Mouse (Mus musculus) heart, embryonic 14.5 days (tissue): ENCODE results near the gene Klrg1. TPM values are rescaled to one million over a fixed set of nuclear protein-coding genes. Genes with fewer than 3 reads are reported as not detected.

Experiments
- ATAC-seq: fragments of 200-750 bp; cut with Nextera tagmentation; 2 replicates; pipeline ENCODE4 v1.8.0; 2017; ENCODE audit warnings: low read depth, moderate TSS enrichment; ENCODE audit not compliant: insufficient number of reproducible peaks, insufficient read depth, low FRiP score
- H3K27ac ChIP-seq, 2 experiments: fragments of 200-500 bp in 1 of 2; fragments of 300-500 bp in 1 of 2; sonication (generic) in 1 of 2; replicated peaks in 1 of 2; 2 replicates each; pipeline ENCODE4 v1.5.1; 2012 to 2014; ENCODE audit warnings: low read depth in 2 of 2, low read length in 2 of 2, control low read depth in 1 of 2, mild to moderate bottlenecking in 1 of 2, mixed read lengths in 1 of 2; ENCODE audit not compliant: control insufficient read depth in 1 of 2, insufficient read depth in 1 of 2
- H3K27me3 ChIP-seq: fragments of 300-500 bp; sonication (generic); 2 replicates; pipeline ENCODE4 v1.6.1; 2014; ENCODE audit warnings: mild to moderate bottlenecking, low read length, control low read depth; ENCODE audit not compliant: control insufficient read depth, insufficient read depth
- H3K36me3 ChIP-seq: fragments of 300-500 bp; sonication (generic); 2 replicates; pipeline ENCODE4 v1.6.1; 2014; ENCODE audit warnings: mild to moderate bottlenecking, control low read depth, low read length, mixed read lengths; ENCODE audit not compliant: control insufficient read depth, insufficient read depth
- H3K4me1 ChIP-seq, 2 experiments: fragments of 200-500 bp in 1 of 2; fragments of 300-500 bp in 1 of 2; sonication (generic) in 1 of 2; 2 replicates each; pipeline ENCODE4 v1.6.1; 2012 to 2014; ENCODE audit warnings: low read length in 2 of 2, control low read depth in 1 of 2, mixed read lengths in 1 of 2; ENCODE audit not compliant: control insufficient read depth in 2 of 2, insufficient read depth in 2 of 2
- H3K4me2 ChIP-seq: fragments of 300-500 bp; sonication (generic); 2 replicates; pipeline ENCODE4 v1.6.1; 2014; ENCODE audit warnings: mild to moderate bottlenecking, low read length
- H3K4me3 ChIP-seq, 2 experiments: fragments of 200-500 bp in 1 of 2; fragments of 300-500 bp in 1 of 2; sonication (generic) in 1 of 2; 2 replicates each; pipeline ENCODE4 v1.5.1; 2012 to 2014; ENCODE audit warnings: low read length in 2 of 2, mild to moderate bottlenecking in 2 of 2, control low read depth in 1 of 2, low read depth in 1 of 2, moderate library complexity in 1 of 2; ENCODE audit not compliant: control insufficient read depth in 1 of 2, insufficient read depth in 1 of 2
- H3K9ac ChIP-seq: fragments of 300-500 bp; sonication (generic); 2 replicates; pipeline ENCODE4 v1.6.1; 2014; ENCODE audit warnings: mild to moderate bottlenecking, low read length
- H3K9me3 ChIP-seq: fragments of 300-500 bp; sonication (generic); 2 replicates; pipeline ENCODE4 v1.6.1; 2016; ENCODE audit warnings: low read length, control low read depth; ENCODE audit not compliant: control insufficient read depth
- WGBS: fragments of 180-500 bp; shearing (Covaris S2); extraction: QIAGEN DNeasy Blood & Tissue Kit; methylation state at CpG from one replicate; pipeline ENCODE4 v1.1.7; 2014; 5-methylcytosine and 5-hydroxymethylcytosine counted together
- polyA plus RNA-seq: library from polyadenylated mRNA; unstranded; fragments of >200 nt; fragmentation: Nextera tagmentation; extraction: Ambion mirVana; gene quantifications from 2 replicates; pipeline ENCODE4 v1.2.1, GENCODE M21; 2014

Gene Klrg1
- polyA plus RNA-seq, 1 experiment from 2014 or later, result not detected

- no peak overlapping the region for H3K4me3 ChIP-seq
Measured at GRCm38 (mm10) chr6:122298223-122298609, 15.5 kb upstream of the Klrg1 start.

GRCm38 (mm10) chr6:122297279-122298222 lies 14.9 kb upstream of the Klrg1 start:
- peak overlapping the region; percentile 86 for H3K4me2 ChIP-seq
- H3K9ac ChIP-seq, result peak overlapping the region; percentile 71
- ATAC-seq, result peak; percentile 39; the same call in 1 of the 2 replicates
- H3K27ac ChIP-seq, result peak overlapping the region in 1 of 2 experiments; percentile 28; a peak in 1 of 4 replicates
- no peaks in the 10 kb centered on the region for H3K36me3 ChIP-seq
- 7% methylated on average over 25 of the region's 25 CpGs for WGBS
- H3K27me3 ChIP-seq, result no peaks in the 10 kb centered on the region
- H3K4me3 ChIP-seq, result peak overlapping the region; percentile 54 to 60
- peaks cover 2 to 8% of the 10 kb centered on the region in 2 experiments; a peak in 1 of 4 replicates for H3K4me1 ChIP-seq
- no peaks in the 10 kb centered on the region for H3K9me3 ChIP-seq

More at GRCm38 (mm10) chr6:122298223-122298609, 15.5 kb upstream of the Klrg1 start:
- Histone ChIP-seq H3K27me3 (no peaks in the 10 kb centered on the region), H3K9me3 (no peaks in the 10 kb centered on the region), H3K9ac (no peak overlapping the region), H3K27ac (no peak overlapping the region), H3K4me2 (no peak overlapping the region), H3K4me1 (peaks cover 2 to 8% of the 10 kb centered on the region in 2 experiments; a peak in 1 of 4 replicates), H3K36me3 (no peaks in the 10 kb centered on the region)
- WGBS, result 55% methylated on average over 3 of the region's 4 CpGs
- ATAC-seq, result no peak

GRCm38 (mm10) chr6:122296918-122297278 lies 14.2 kb upstream of the Klrg1 start:
- Histone ChIP-seq H3K4me3 (peak overlapping the region; percentile 54 to 60), H3K36me3 (no peaks in the 10 kb centered on the region), H3K9me3 (no peaks in the 10 kb centered on the region), H3K9ac (peak overlapping the region; percentile 71), H3K4me2 (peak overlapping the region; percentile 86), H3K27ac (peak overlapping the region in 1 of 2 experiments; percentile 28; a peak in 1 of 4 replicates), H3K4me1 (peaks cover 2 to 8% of the 10 kb centered on the region in 2 experiments; a peak in 1 of 4 replicates), H3K27me3 (no peaks in the 10 kb centered on the region)
- 20% methylated on average over 3 of the region's 3 CpGs for WGBS
- no peak for ATAC-seq

- WGBS, result 50% methylated on average over 9 of the region's 9 CpGs
- Histone ChIP-seq H3K36me3 (no peaks in the 10 kb centered on the region), H3K4me2 (no peak overlapping the region), H3K27me3 (no peaks in the 10 kb centered on the region), H3K4me3 (no peak overlapping the region), H3K4me1 (peaks cover 2 to 8% of the 10 kb centered on the region in 2 experiments; a peak in 1 of 4 replicates), H3K27ac (no peak overlapping the region), H3K9ac (no peak overlapping the region), H3K9me3 (no peaks in the 10 kb centered on the region)
- ATAC-seq, result no peak
Measured at GRCm38 (mm10) chr6:122295242-122295641, 12.6 kb upstream of the Klrg1 start.

GRCm38 (mm10) chr6:122294290-122294689 lies 11.6 kb upstream of the Klrg1 start:
- no peak overlapping the region for H3K9ac ChIP-seq
- ATAC-seq, result no peak

GRCm38 (mm10) chr6:122293796-122294195 lies 11.1 kb upstream of the Klrg1 start:
- no peak overlapping the region for H3K9ac ChIP-seq
- H3K9me3 ChIP-seq, result no peaks in the 10 kb centered on the region
- H3K4me3 ChIP-seq, result no peak overlapping the region
- no peaks in the 10 kb centered on the region for H3K27me3 ChIP-seq
- H3K27ac ChIP-seq, result no peak overlapping the region
- 85% methylated on average over 9 of the region's 9 CpGs for WGBS
- H3K36me3 ChIP-seq, result no peaks in the 10 kb centered on the region
- no peak for ATAC-seq
- no peak overlapping the region for H3K4me2 ChIP-seq
- H3K4me1 ChIP-seq, result peaks cover 2 to 8% of the 10 kb centered on the region in 2 experiments; a peak in 1 of 4 replicates

More at GRCm38 (mm10) chr6:122294290-122294689, 11.6 kb upstream of the Klrg1 start:
- Histone ChIP-seq H3K4me1 (peaks cover 2 to 8% of the 10 kb centered on the region in 2 experiments; a peak in 1 of 4 replicates), H3K4me2 (no peak overlapping the region), H3K9me3 (no peaks in the 10 kb centered on the region), H3K4me3 (no peak overlapping the region), H3K27me3 (no peaks in the 10 kb centered on the region), H3K27ac (no peak overlapping the region), H3K36me3 (no peaks in the 10 kb centered on the region)
- WGBS, result 63% methylated on average over 3 of the region's 3 CpGs

- no peaks in the 10 kb centered on the region for H3K27me3 ChIP-seq
- H3K9ac ChIP-seq, result no peak overlapping the region
- peaks cover 2 to 8% of the 10 kb centered on the region in 2 experiments; a peak in 1 of 4 replicates for H3K4me1 ChIP-seq
- H3K36me3 ChIP-seq, result no peaks in the 10 kb centered on the region
- WGBS, result 93% methylated on average over 8 of the region's 8 CpGs
- no peak overlapping the region for H3K4me3 ChIP-seq
- H3K27ac ChIP-seq, result no peak overlapping the region
- H3K9me3 ChIP-seq, result no peaks in the 10 kb centered on the region
- no peak overlapping the region for H3K4me2 ChIP-seq
- no peak for ATAC-seq
Measured at GRCm38 (mm10) chr6:122293121-122293520, 10.4 kb upstream of the Klrg1 start.
